ENCODE assay signal across 13 mouse cellular contexts in the genomic region with DNA sequence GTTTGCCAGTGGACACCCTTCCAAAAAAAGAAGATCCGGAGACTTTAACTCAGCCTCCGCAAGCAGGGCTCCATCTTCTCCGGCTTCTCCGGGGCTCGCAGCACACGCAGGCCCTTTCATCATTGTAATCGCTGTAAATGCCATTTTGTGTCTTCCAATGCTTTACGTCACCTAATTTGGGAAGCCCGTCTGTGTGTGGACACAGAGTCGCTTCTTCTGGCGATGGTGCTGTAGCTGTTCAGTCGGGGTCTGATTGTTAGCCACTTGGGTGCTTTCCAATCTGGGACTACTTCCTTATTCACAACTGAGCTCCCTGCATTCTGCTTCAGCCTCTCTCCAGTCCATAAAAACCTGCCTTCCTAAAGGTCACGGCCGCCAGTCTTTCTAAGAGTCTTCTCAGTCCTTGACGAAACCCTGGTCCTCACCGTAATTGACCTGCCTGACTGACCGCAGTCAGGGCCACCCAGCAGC. TPM values are rescaled to one million over a fixed set of nuclear protein-coding genes. Genes with fewer than 3 reads are reported as not detected.
DNase-seq lines count a peak whose midpoint lies in the region; ATAC-seq and TF ChIP-seq lines count a peak whose summit lies in the region.
"Had no signal": no experiment of that assay in that cellular context is flagged by ENCODE, and none has a peak within 500 bp of the region (broad histone marks: within the 10 kb centered on the region; RNA-seq: fewer than 3 reads in every experiment).

No protein-coding gene starts in this region.

- peak overlapping the region; percentile 36 for H3K4me2 ChIP-seq in hindbrain, postnatal 0 days (ENCODE audit: low read depth, low read length)
- no peak overlapping the region for H3K4me2 ChIP-seq in heart, embryonic 12.5 days
- H3K4me2 ChIP-seq: embryonic facial prominence, embryonic 15.5 days; liver, embryonic 13.5 days had no signal

- peak; percentile 61 for DNase-seq in hindbrain, postnatal 0 days (ENCODE audit: low spot score)
- no peak for DNase-seq in hindbrain, embryonic 10.5 days (ENCODE audit: low spot score)
- DNase-seq in ES-E14 (ENCODE audit: low read depth, low spot score) = no peak
- peak; percentile 89 for DNase-seq in brain, adult 2 months (ENCODE audit: low read depth, low spot score)
- peak; percentile 40 to 48 for DNase-seq in left cerebral cortex, postnatal 10 days (ENCODE audit: extremely low spot score in 1 of 2, low spot score in 2 of 2)
- no peak for DNase-seq in urinary bladder, postnatal 4 days (ENCODE audit: low spot score in 2 of 2)
- no peak for DNase-seq in kidney, adult 2 months
- DNase-seq: heart, adult 18-20 months; kidney, adult 18-20 months; liver, embryonic 13.5 days; thymus, postnatal 14 days had no signal

- peak; percentile 78 for ATAC-seq in hindbrain, postnatal 0 days
- ATAC-seq in heart, embryonic 12.5 days (ENCODE audit: insufficient number of reproducible peaks, low FRiP score) = no peak

- no peak for TF ChIP-seq CTCF in hindbrain, postnatal 0 days (IDR thresholded peaks at IDR 0.05; ENCODE audit: low read depth)
- TF ChIP-seq CTCF in kidney, adult 2 months (conservative IDR thresholded peaks at IDR 0.05; ENCODE audit: insufficient read depth, insufficient read length, low read depth, low read length) = no peak

- H3K27me3 ChIP-seq in hindbrain, postnatal 0 days (ENCODE audit: insufficient read depth, low read length) = no peaks in the 10 kb centered on the region
- no peaks in the 10 kb centered on the region for H3K27me3 ChIP-seq in hindbrain, embryonic 10.5 days (ENCODE audit: insufficient read depth, poor library complexity, severe bottlenecking)
- H3K27me3 ChIP-seq in heart, embryonic 12.5 days (replicated peaks) = no peaks in the 10 kb centered on the region
- no peaks in the 10 kb centered on the region for H3K27me3 ChIP-seq in kidney, adult 2 months (replicated peaks; ENCODE audit: control insufficient read depth, insufficient read depth, low read length)
- H3K27me3 ChIP-seq: embryonic facial prominence, embryonic 15.5 days; liver, embryonic 13.5 days had no signal

- H3K9me3 ChIP-seq in hindbrain, postnatal 0 days (ENCODE audit: low read length) = no peaks in the 10 kb centered on the region
- H3K9me3 ChIP-seq in hindbrain, embryonic 10.5 days = no peaks in the 10 kb centered on the region
- H3K9me3 ChIP-seq in ES-E14 (ENCODE audit: control insufficient read depth, insufficient read depth, low read depth, low read length) = no peaks in the 10 kb centered on the region
- no peaks in the 10 kb centered on the region for H3K9me3 ChIP-seq in heart, embryonic 12.5 days (replicated peaks)
- H3K9me3 ChIP-seq: embryonic facial prominence, embryonic 15.5 days; liver, embryonic 13.5 days had no signal

- H3K36me3 ChIP-seq in hindbrain, postnatal 0 days (ENCODE audit: insufficient read depth, low read length) = no peaks in the 10 kb centered on the region
- H3K36me3 ChIP-seq in hindbrain, embryonic 10.5 days = no peaks in the 10 kb centered on the region
- H3K36me3 ChIP-seq in ES-E14 (ENCODE audit: control insufficient read depth, insufficient read depth, low read length, poor library complexity, severe bottlenecking) = no peaks in the 10 kb centered on the region
- no peaks in the 10 kb centered on the region for H3K36me3 ChIP-seq in heart, embryonic 12.5 days
- H3K36me3 ChIP-seq in kidney, adult 2 months (ENCODE audit: control insufficient read depth, insufficient read depth, low read length) = no peaks in the 10 kb centered on the region
- H3K36me3 ChIP-seq: embryonic facial prominence, embryonic 15.5 days; liver, embryonic 13.5 days had no signal

- 60% methylated on average over 17 of the region's 17 CpGs for WGBS in hindbrain, postnatal 0 days
- 91% methylated on average over 17 of the region's 17 CpGs for WGBS in hindbrain, embryonic 10.5 days
- WGBS in heart, embryonic 12.5 days = 79% methylated on average over 17 of the region's 17 CpGs
- 84% methylated on average over 17 of the region's 17 CpGs for WGBS in kidney, adult 2 months

- in situ Hi-C loops in ES-E14 (cut with MboI; ENCODE audit: low sequenced_read_pairs in 2 of 2, unreplicated experiment in 2 of 2) = no loop called here

- H3K9ac ChIP-seq in hindbrain, postnatal 0 days (replicated peaks; ENCODE audit: low read length) = no peak overlapping the region
- H3K9ac ChIP-seq in ES-E14 (ENCODE audit: insufficient read depth, low read depth, low read length, poor library complexity, severe bottlenecking) = peak overlapping the region; percentile 53; the same call in 1 of the 2 replicates
- no peak overlapping the region for H3K9ac ChIP-seq in heart, embryonic 12.5 days
- H3K9ac ChIP-seq: embryonic facial prominence, embryonic 15.5 days; liver, embryonic 13.5 days had no signal

- H3K4me3 ChIP-seq in hindbrain, postnatal 0 days (ENCODE audit: low read length) = no peak overlapping the region
- no peak overlapping the region for H3K4me3 ChIP-seq in hindbrain, embryonic 10.5 days
- H3K4me3 ChIP-seq in ES-E14 (ENCODE audit: insufficient read depth in 1 of 2, low read depth in 1 of 2, low read length in 2 of 2, poor library complexity in 1 of 2, severe bottlenecking in 1 of 2) = no peak overlapping the region
- no peak overlapping the region for H3K4me3 ChIP-seq in heart, embryonic 12.5 days
- no peak overlapping the region for H3K4me3 ChIP-seq in kidney, adult 2 months (ENCODE audit: insufficient read depth, low read depth, low read length)
- H3K4me3 ChIP-seq: embryonic facial prominence, embryonic 15.5 days; liver, embryonic 13.5 days had no signal

- H3K4me1 ChIP-seq in hindbrain, postnatal 0 days (ENCODE audit: insufficient read depth, low read length) = no peaks in the 10 kb centered on the region
- peaks cover 13% of the 10 kb centered on the region for H3K4me1 ChIP-seq in hindbrain, embryonic 10.5 days (replicated peaks)
- H3K4me1 ChIP-seq in ES-E14 (ENCODE audit: control insufficient read depth in 2 of 2, insufficient read depth in 2 of 2, low read length in 2 of 2, poor library complexity in 1 of 2) = peaks cover 8 to 32% of the 10 kb centered on the region in 2 experiments
- H3K4me1 ChIP-seq in heart, embryonic 12.5 days (replicated peaks) = peaks cover 4% of the 10 kb centered on the region
- no peaks in the 10 kb centered on the region for H3K4me1 ChIP-seq in kidney, adult 2 months (ENCODE audit: control insufficient read depth, insufficient read depth, low read length)

- TF ChIP-seq POLR2A in kidney, adult 2 months (IDR thresholded peaks at IDR 0.05; ENCODE audit: low read depth, low read length) = no peak

- intact Hi-C loops in left cerebral cortex, postnatal 10 days (cut with DNase I) = no loop called here

- peak overlapping the region; percentile 41; the same call in 1 of the 2 replicates for H3K27ac ChIP-seq in hindbrain, postnatal 0 days
- H3K27ac ChIP-seq in hindbrain, embryonic 10.5 days = no peak overlapping the region
- no peak overlapping the region for H3K27ac ChIP-seq in ES-E14 (ENCODE audit: insufficient read depth, low read depth, low read length, poor library complexity, severe bottlenecking)
- H3K27ac ChIP-seq in heart, embryonic 12.5 days (ENCODE audit: poor library complexity, severe bottlenecking) = no peak overlapping the region
- H3K27ac ChIP-seq in kidney, adult 2 months (ENCODE audit: insufficient read depth, low read depth, low read length) = no peak overlapping the region
- H3K27ac ChIP-seq: embryonic facial prominence, embryonic 15.5 days; liver, embryonic 13.5 days had no signal

TF ChIP-seq in ES-E14, 5 proteins besides CTCF, POLR2A, EP300 and RAD21:
- TF ChIP-seq HCFC1 (IDR thresholded peaks at IDR 0.05; ENCODE audit: borderline replicate concordance, insufficient read depth, low read length) (no peak), CHD2 (IDR thresholded peaks at IDR 0.05; ENCODE audit: low read depth, low read length) (no peak), MAFK (IDR thresholded peaks at IDR 0.05; ENCODE audit: insufficient read depth, low read depth, low read length) (no peak), ZC3H11A (IDR thresholded peaks at IDR 0.05; ENCODE audit: borderline replicate concordance, low read depth, low read length) (no peak), ZNF384 (IDR thresholded peaks at IDR 0.05; ENCODE audit: low read depth, low read length) (no peak)

RNA-seq across cellular contexts. Expression of a gene that starts 41.0 kb away (rescaled TPM):
- 55.0 and 63.4 TPM in 2 replicates for total RNA-seq in hindbrain, postnatal 0 days (2014; rRNA removed)
- 69.3 and 71.5 TPM in 2 replicates for polyA plus RNA-seq in hindbrain, postnatal 0 days (2015; fragmentation: Nextera tagmentation; extraction: Ambion mirVana)
- polyA plus RNA-seq in hindbrain, embryonic 10.5 days (2016; fragmentation: Nextera tagmentation; extraction: Ambion mirVana) = 289 and 330 TPM in 2 replicates
- 125 and 131 TPM in 2 replicates for total RNA-seq in ES-E14 (2012; rRNA removed)
- total RNA-seq in left cerebral cortex, postnatal 10 days (2021) = 10 to 100 TPM; 24.5 to 26.7 TPM
- polyA plus RNA-seq in heart, embryonic 12.5 days (2016; fragmentation: Nextera tagmentation; extraction: Ambion mirVana) = 533 and 538 TPM in 2 replicates
- 148 and 152 TPM in 2 replicates for polyA plus RNA-seq in kidney, adult 2 months (2012; rRNA removed)

RNA-seq across cellular contexts. Expression of a gene that starts 43.8 kb away (rescaled TPM):
- total RNA-seq in hindbrain, postnatal 0 days (2014; rRNA removed) = 17.9 and 22.2 TPM in 2 replicates
- 11.8 and 12.3 TPM in 2 replicates for polyA plus RNA-seq in hindbrain, postnatal 0 days (2015; fragmentation: Nextera tagmentation; extraction: Ambion mirVana)
- 32.5 and 36.0 TPM in 2 replicates for polyA plus RNA-seq in hindbrain, embryonic 10.5 days (2016; fragmentation: Nextera tagmentation; extraction: Ambion mirVana)
- 40.0 and 58.6 TPM in 2 replicates for total RNA-seq in ES-E14 (2012; rRNA removed)
- total RNA-seq in left cerebral cortex, postnatal 10 days (2021) = 10 to 100 TPM; 13.8 to 14.3 TPM
- polyA plus RNA-seq in heart, embryonic 12.5 days (2016; fragmentation: Nextera tagmentation; extraction: Ambion mirVana) = 21.1 and 22.1 TPM in 2 replicates
- polyA plus RNA-seq in kidney, adult 2 months (2012; rRNA removed) = 22.9 and 23.7 TPM in 2 replicates

Comparison
In these comparisons a context has a peak if more than half of its experiments do, and no peak if none do; other contexts are left out.
1. DNase-seq: peak in hindbrain, postnatal 0 days (single experiment), brain, adult 2 months (single experiment) and left cerebral cortex, postnatal 10 days (2 of 2); none in hindbrain, embryonic 10.5 days (single experiment), ES-E14 (single experiment), urinary bladder, postnatal 4 days (0 of 2) and kidney, adult 2 months (single experiment).